Mouse (Mus musculus): ENCODE measurements around the gene Retnlg.
"Not testable (repeated sequence)": the region's sequence is repeated elsewhere in the genome, so short reads cannot be mapped to it uniquely, and the experiment has no call there.

Retnlg gene

GRCm38 (mm10) chr16:48872321-48872720 lies at the start of gene Retnlg:
TSS of gene Retnlg (plus strand) at chr16:48872621.
- CTCF ChIA-PET, result no interaction called here

- CTCF ChIA-PET, result no interaction called here
These were observed 45.9 kb upstream of the Retnlg start for GRCm38 (mm10) chr16:48826474-48826873.

GRCm38 (mm10) chr16:48827625-48828024 lies 44.8 kb upstream of the Retnlg start:
- CTCF ChIA-PET, result no interaction called here

- CTCF ChIA-PET, result no interaction called here
These were observed 43.4 kb upstream of the Retnlg start for GRCm38 (mm10) chr16:48829060-48829459.

- CTCF ChIA-PET, result no interaction called here
These were observed 40.4 kb upstream of the Retnlg start for GRCm38 (mm10) chr16:48832055-48832454.

- CTCF ChIA-PET, result not testable (repeated sequence)
These were observed 38.8 kb upstream of the Retnlg start for GRCm38 (mm10) chr16:48833626-48834025.

GRCm38 (mm10) chr16:48842266-48842665 lies 30.2 kb upstream of the Retnlg start, which contains the start of gene Retnla:
TSS of gene Retnla (plus strand) at chr16:48842551.
- CTCF ChIA-PET, result no interaction called here

GRCm38 (mm10) chr16:48843671-48844386 lies 28.6 kb upstream of the Retnlg start:
- CTCF ChIA-PET, result no interaction called here

GRCm38 (mm10) chr16:48865004-48865403 lies 7.4 kb upstream of the Retnlg start:
- CTCF ChIA-PET, result not testable (repeated sequence)

GRCm38 (mm10) chr16:48867690-48868089 lies 4.7 kb upstream of the Retnlg start:
- CTCF ChIA-PET, result no interaction called here

- CTCF ChIA-PET, result interaction anchor here (0.7 kb wide), 1 partner anchor 97 kb away, joined by 3 read pairs; the partner anchor contains the start of gene Trat1
These were observed 3.8 kb upstream of the Retnlg start for GRCm38 (mm10) chr16:48868663-48869062.

GRCm38 (mm10) chr16:48869671-48870070 lies 2.8 kb upstream of the Retnlg start:
- CTCF ChIA-PET, result no interaction called here

GRCm38 (mm10) chr16:48871754-48872153 lies 667 bp upstream of the Retnlg start:
- CTCF ChIA-PET, result no interaction called here

- CTCF ChIA-PET, result no interaction called here
These were observed 18.3 kb downstream of the Retnlg start for GRCm38 (mm10) chr16:48890733-48891132.

GRCm38 (mm10) chr16:48899868-48900267 lies 27.4 kb downstream of the Retnlg start:
- CTCF ChIA-PET, result no interaction called here

- CTCF ChIA-PET, result no interaction called here
These were observed 38.8 kb downstream of the Retnlg start for GRCm38 (mm10) chr16:48911184-48911583.

- CTCF ChIA-PET, result no interaction called here
These were observed 40.8 kb downstream of the Retnlg start for GRCm38 (mm10) chr16:48913206-48913605.

- CTCF ChIA-PET, result no interaction called here
These were observed 51.3 kb downstream of the Retnlg start for GRCm38 (mm10) chr16:48923724-48924123.

Data from spleen, embryonic (tissue).